Mouse (Mus musculus): ENCODE data around the gene Casp1. TPM values are rescaled to one million over a fixed set of nuclear protein-coding genes. Genes with fewer than 3 reads are reported as not detected.

The Casp1 gene
- polyA plus RNA-seq, 1 experiment, result 0.61 TPM

GRCm38 (mm10) chr9:5333422-5333821, 35.1 kb downstream of the Casp1 start:
- 91% methylated on average over 1 of the region's 1 CpGs for WGBS
- no peak for TF ChIP-seq POLR2A (IDR thresholded peaks at IDR 0.05; ENCODE audit: low read depth, low read length)
- TF ChIP-seq CTCF (conservative IDR thresholded peaks at IDR 0.05; ENCODE audit: insufficient read depth, insufficient read length, low read depth, low read length), result no peak
- no peaks in the 10 kb centered on the region for H3K36me3 ChIP-seq (ENCODE audit: control insufficient read depth, insufficient read depth, low read length)
- no peak for DNase-seq
- no peaks in the 10 kb centered on the region for H3K27me3 ChIP-seq (replicated peaks; ENCODE audit: control insufficient read depth, insufficient read depth, low read length)
- H3K4me3 ChIP-seq (ENCODE audit: insufficient read depth, low read depth, low read length), result no peak overlapping the region
- H3K4me1 ChIP-seq (ENCODE audit: control insufficient read depth, insufficient read depth, low read length), result no peaks in the 10 kb centered on the region
- no peak overlapping the region for H3K27ac ChIP-seq (ENCODE audit: insufficient read depth, low read depth, low read length)

DNA sequence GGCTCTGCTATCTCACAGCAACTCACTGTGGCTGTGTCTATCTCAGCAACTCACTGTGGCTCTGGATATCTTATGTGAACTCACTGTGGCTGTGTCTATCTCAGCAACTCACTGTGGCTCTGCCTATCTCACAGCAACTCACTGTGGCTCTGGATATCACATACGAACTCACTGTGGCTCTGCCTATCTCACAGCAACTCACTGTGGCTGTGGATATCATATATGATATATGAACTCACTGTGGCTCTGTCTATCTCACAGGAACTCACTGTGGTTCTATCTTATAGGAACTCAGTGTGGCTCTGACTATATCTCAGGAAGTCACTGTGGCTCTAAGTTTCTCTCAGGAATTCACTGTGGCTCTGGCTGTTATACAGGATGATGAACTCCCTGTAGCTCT, 44.8 kb downstream of the Casp1 start:
- no peak for DNase-seq
- WGBS, result 78% methylated on average over 1 of the region's 1 CpGs
- no peaks in the 10 kb centered on the region for H3K4me1 ChIP-seq (ENCODE audit: control insufficient read depth, insufficient read depth, low read length)
- no peak overlapping the region for H3K4me3 ChIP-seq (ENCODE audit: insufficient read depth, low read depth, low read length)
- no peaks in the 10 kb centered on the region for H3K27me3 ChIP-seq (replicated peaks; ENCODE audit: control insufficient read depth, insufficient read depth, low read length)
- no peaks in the 10 kb centered on the region for H3K36me3 ChIP-seq (ENCODE audit: control insufficient read depth, insufficient read depth, low read length)
- H3K27ac ChIP-seq (ENCODE audit: insufficient read depth, low read depth, low read length), result no peak overlapping the region
- no peak for TF ChIP-seq POLR2A (IDR thresholded peaks at IDR 0.05; ENCODE audit: low read depth, low read length)
- TF ChIP-seq CTCF (conservative IDR thresholded peaks at IDR 0.05; ENCODE audit: insufficient read depth, insufficient read length, low read depth, low read length), result no peak

DNA sequence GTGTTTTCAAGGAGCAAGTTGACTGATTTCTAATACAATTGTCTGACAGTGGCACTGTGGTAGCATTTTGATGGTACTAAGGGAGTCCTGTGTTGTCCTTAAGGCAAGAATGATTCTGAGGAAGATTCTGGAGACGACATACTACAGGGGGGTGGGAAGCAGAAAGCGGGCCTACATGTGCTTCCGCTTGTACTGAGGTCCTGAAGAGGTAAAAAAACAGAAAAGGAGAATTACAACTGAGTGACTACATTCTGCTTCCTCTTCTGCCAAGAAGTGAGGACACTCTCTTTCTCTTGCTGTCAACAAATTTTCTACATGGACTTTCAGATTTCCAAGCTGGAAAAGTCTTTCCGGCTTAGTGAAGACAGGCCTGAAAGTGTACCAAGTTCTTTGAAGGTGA, 45.8 kb downstream of the Casp1 start:
- DNase-seq, result no peak
- Histone ChIP-seq H3K4me1 (ENCODE audit: control insufficient read depth, insufficient read depth, low read length) (no peaks in the 10 kb centered on the region), H3K27me3 (replicated peaks; ENCODE audit: control insufficient read depth, insufficient read depth, low read length) (no peaks in the 10 kb centered on the region), H3K36me3 (ENCODE audit: control insufficient read depth, insufficient read depth, low read length) (no peaks in the 10 kb centered on the region), H3K4me3 (ENCODE audit: insufficient read depth, low read depth, low read length) (no peak overlapping the region), H3K27ac (ENCODE audit: insufficient read depth, low read depth, low read length) (no peak overlapping the region)
- WGBS, result 83% methylated on average over 4 of the region's 4 CpGs
- no peak for TF ChIP-seq POLR2A (IDR thresholded peaks at IDR 0.05; ENCODE audit: low read depth, low read length)
- TF ChIP-seq CTCF (conservative IDR thresholded peaks at IDR 0.05; ENCODE audit: insufficient read depth, insufficient read length, low read depth, low read length), result no peak

DNA sequence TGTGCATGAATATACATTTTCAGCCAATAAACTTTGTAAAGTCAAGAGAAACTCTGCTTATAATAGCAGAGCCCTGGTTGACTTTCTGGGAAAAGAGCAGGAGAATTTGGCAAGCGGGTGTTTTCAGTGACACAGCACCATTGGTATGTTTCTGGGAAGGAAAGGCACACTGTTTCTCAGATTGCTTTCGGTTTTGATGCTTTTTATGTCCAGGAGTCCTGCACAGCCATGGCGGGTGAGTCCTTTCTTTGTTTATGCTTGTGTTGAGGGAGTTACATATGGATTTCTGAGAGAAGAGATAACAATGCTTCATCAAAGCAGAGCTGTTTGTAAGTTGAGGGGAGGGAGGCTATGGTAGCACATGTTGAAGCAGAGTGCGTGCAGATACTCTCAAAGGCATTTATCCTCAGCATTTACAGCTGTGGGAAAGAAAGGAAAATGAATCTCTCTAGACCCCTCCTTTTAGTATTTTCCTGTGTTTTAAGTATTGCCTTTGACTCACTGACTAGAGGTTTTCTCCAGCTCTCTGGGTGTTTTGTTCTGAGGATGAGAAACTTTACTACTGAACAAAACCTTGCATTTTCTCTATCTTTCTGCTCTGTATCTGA, 47.1 kb downstream of the Casp1 start, which contains the start of gene Casp12:
Gene Casp12 (plus strand): TSS at position 140 of the 608 bp plus-strand sequence.
- Histone ChIP-seq H3K27me3 (replicated peaks; ENCODE audit: control insufficient read depth, insufficient read depth, low read length) (no peaks in the 10 kb centered on the region), H3K4me1 (ENCODE audit: control insufficient read depth, insufficient read depth, low read length) (no peaks in the 10 kb centered on the region), H3K36me3 (ENCODE audit: control insufficient read depth, insufficient read depth, low read length) (no peaks in the 10 kb centered on the region), H3K4me3 (ENCODE audit: insufficient read depth, low read depth, low read length) (peak within 1 kb of the TSS; percentile 52), H3K27ac (ENCODE audit: insufficient read depth, low read depth, low read length) (peak within 1 kb of the TSS; percentile 64; the same call in 1 of the 2 replicates)
- TF ChIP-seq CTCF (conservative IDR thresholded peaks at IDR 0.05; ENCODE audit: insufficient read depth, insufficient read length, low read depth, low read length) (no peak), POLR2A (IDR thresholded peaks at IDR 0.05; ENCODE audit: low read depth, low read length) (no peak)
- DNase-seq, result peak; percentile 32
- WGBS, result 54% methylated on average over 4 of the region's 4 CpGs

GRCm38 (mm10) chr9:5347381-5347780, 49.1 kb downstream of the Casp1 start:
- no peak for DNase-seq
- TF ChIP-seq POLR2A (IDR thresholded peaks at IDR 0.05; ENCODE audit: low read depth, low read length) (no peak), CTCF (conservative IDR thresholded peaks at IDR 0.05; ENCODE audit: insufficient read depth, insufficient read length, low read depth, low read length) (no peak)
- H3K4me1 ChIP-seq (ENCODE audit: control insufficient read depth, insufficient read depth, low read length), result no peaks in the 10 kb centered on the region
- no peak overlapping the region for H3K4me3 ChIP-seq (ENCODE audit: insufficient read depth, low read depth, low read length)
- WGBS, result 91% methylated on average over 4 of the region's 4 CpGs
- H3K27ac ChIP-seq (ENCODE audit: insufficient read depth, low read depth, low read length), result no peak overlapping the region
- H3K36me3 ChIP-seq (ENCODE audit: control insufficient read depth, insufficient read depth, low read length), result no peaks in the 10 kb centered on the region
- no peaks in the 10 kb centered on the region for H3K27me3 ChIP-seq (replicated peaks; ENCODE audit: control insufficient read depth, insufficient read depth, low read length)

- DNase-seq, result no peak
- 62% methylated on average over 2 of the region's 2 CpGs for WGBS
- TF ChIP-seq CTCF (conservative IDR thresholded peaks at IDR 0.05; ENCODE audit: insufficient read depth, insufficient read length, low read depth, low read length) (no peak), POLR2A (IDR thresholded peaks at IDR 0.05; ENCODE audit: low read depth, low read length) (no peak)
- Histone ChIP-seq H3K27ac (ENCODE audit: insufficient read depth, low read depth, low read length) (no peak overlapping the region), H3K4me1 (ENCODE audit: control insufficient read depth, insufficient read depth, low read length) (no peaks in the 10 kb centered on the region), H3K4me3 (ENCODE audit: insufficient read depth, low read depth, low read length) (no peak overlapping the region), H3K27me3 (replicated peaks; ENCODE audit: control insufficient read depth, insufficient read depth, low read length) (no peaks in the 10 kb centered on the region), H3K36me3 (ENCODE audit: control insufficient read depth, insufficient read depth, low read length) (no peaks in the 10 kb centered on the region)
These were observed 55.4 kb downstream of the Casp1 start for GRCm38 (mm10) chr9:5353673-5354072.

- H3K27me3 ChIP-seq (replicated peaks; ENCODE audit: control insufficient read depth, insufficient read depth, low read length), result no peaks in the 10 kb centered on the region
- H3K36me3 ChIP-seq (ENCODE audit: control insufficient read depth, insufficient read depth, low read length), result no peaks in the 10 kb centered on the region
- no peak overlapping the region for H3K4me3 ChIP-seq (ENCODE audit: insufficient read depth, low read depth, low read length)
- no peak for TF ChIP-seq CTCF (conservative IDR thresholded peaks at IDR 0.05; ENCODE audit: insufficient read depth, insufficient read length, low read depth, low read length)
- no peak for TF ChIP-seq POLR2A (IDR thresholded peaks at IDR 0.05; ENCODE audit: low read depth, low read length)
- no peak overlapping the region for H3K27ac ChIP-seq (ENCODE audit: insufficient read depth, low read depth, low read length)
- H3K4me1 ChIP-seq (ENCODE audit: control insufficient read depth, insufficient read depth, low read length), result no peaks in the 10 kb centered on the region
- no peak for DNase-seq
These were observed 58.5 kb downstream of the Casp1 start for GRCm38 (mm10) chr9:5356801-5357200.

Other genes starting within 250 kb of the Casp1 start
- 1.7 and 2.0 TPM in 2 replicates for gene Casp4, start 10.3 kb downstream of the Casp1 start, polyA plus RNA-seq (2012; rRNA removed)
- 0.88 and 1.4 TPM in 2 replicates for gene Casp12, start 46.9 kb downstream of the Casp1 start, polyA plus RNA-seq (2012; rRNA removed)